ENCODE assay signal across 8 mouse cellular contexts in genomic region chr11:43344767-43345561, GRCm38 (mm10).
DNase-seq lines count a peak whose midpoint lies in the region; ATAC-seq and TF ChIP-seq lines count a peak whose summit lies in the region.
"Had no signal": no experiment of that assay in that cellular context is flagged by ENCODE, and none has a peak within 500 bp of the region (broad histone marks: within the 10 kb centered on the region; RNA-seq: fewer than 3 reads in every experiment).

No protein-coding gene starts in this region.

- ATAC-seq in forebrain, embryonic 16.5 days = peak; percentile 83
- no peak for ATAC-seq in hindbrain, embryonic 15.5 days (ENCODE audit: low FRiP score, low read depth)
- peak; percentile 75 for ATAC-seq in midbrain, embryonic 15.5 days (replicated peaks)

- 30% methylated on average over 14 of the region's 14 CpGs for WGBS in forebrain, embryonic 16.5 days
- 32% methylated on average over 14 of the region's 14 CpGs for WGBS in hindbrain, embryonic 15.5 days
- WGBS in midbrain, embryonic 15.5 days = 21% methylated on average over 14 of the region's 14 CpGs

- no peaks in the 10 kb centered on the region for H3K9me3 ChIP-seq in forebrain, embryonic 16.5 days (ENCODE audit: control insufficient read depth, low read length)
- H3K9me3 ChIP-seq in hindbrain, embryonic 15.5 days = no peaks in the 10 kb centered on the region
- no peaks in the 10 kb centered on the region for H3K9me3 ChIP-seq in midbrain, embryonic 15.5 days

- DNase-seq in layer of hippocampus, postnatal 10 days (ENCODE audit: low spot score in 2 of 2) = peak; percentile 34 to 43
- no peak for DNase-seq in layer of hippocampus, postnatal 36 days
- no peak for DNase-seq in frontal cortex, postnatal 36 days (ENCODE audit: low spot score in 2 of 2)
- DNase-seq in left cerebral cortex, adult 2 months (ENCODE audit: extremely low spot score in 1 of 2, low spot score in 2 of 2) = no peak
- DNase-seq: cerebellum, postnatal 36 days had no signal

- no peak overlapping the region for H3K9ac ChIP-seq in forebrain, embryonic 16.5 days (replicated peaks; ENCODE audit: low read depth, low read length)
- no peak overlapping the region for H3K9ac ChIP-seq in hindbrain, embryonic 15.5 days
- H3K9ac ChIP-seq in midbrain, embryonic 15.5 days = no peak overlapping the region

- intact Hi-C loops in left cerebral cortex, adult 2 months (cut with DNase I) = loop anchor here (5.0 kb wide), 3 partner anchors 83 to 1163 kb away; partner anchors contain the start of gene Gabra1

- H3K27ac ChIP-seq in forebrain, embryonic 16.5 days (ENCODE audit: low read length) = peak overlapping the region; percentile 16; the same call in 1 of the 2 replicates
- no peak overlapping the region for H3K27ac ChIP-seq in hindbrain, embryonic 15.5 days (replicated peaks)
- H3K27ac ChIP-seq in midbrain, embryonic 15.5 days = peak overlapping the region; percentile 57
- no peak overlapping the region for H3K27ac ChIP-seq in left cerebral cortex, adult 2 months

- no peak overlapping the region for H3K4me2 ChIP-seq in forebrain, embryonic 16.5 days (ENCODE audit: low read length)
- 0 out of 2 replicates have a peak overlapping the region, but pooled peaks have one; percentile 15 for H3K4me2 ChIP-seq in hindbrain, embryonic 15.5 days
- H3K4me2 ChIP-seq in midbrain, embryonic 15.5 days = peak overlapping the region; percentile 19; the same call in 1 of the 2 replicates

- H3K4me1 ChIP-seq in forebrain, embryonic 16.5 days (replicated peaks; ENCODE audit: control insufficient read depth, insufficient read depth, low read length) = peaks cover 10% of the 10 kb centered on the region
- H3K4me1 ChIP-seq in hindbrain, embryonic 15.5 days (replicated peaks) = peaks cover 9% of the 10 kb centered on the region
- H3K4me1 ChIP-seq in midbrain, embryonic 15.5 days = peaks cover 19% of the 10 kb centered on the region

- no peaks in the 10 kb centered on the region for H3K36me3 ChIP-seq in forebrain, embryonic 16.5 days (ENCODE audit: control insufficient read depth, insufficient read depth)
- no peaks in the 10 kb centered on the region for H3K36me3 ChIP-seq in hindbrain, embryonic 15.5 days
- H3K36me3 ChIP-seq in midbrain, embryonic 15.5 days (replicated peaks) = no peaks in the 10 kb centered on the region

- no peaks in the 10 kb centered on the region for H3K27me3 ChIP-seq in forebrain, embryonic 16.5 days (replicated peaks; ENCODE audit: control insufficient read depth, insufficient read depth, low read length)
- no peaks in the 10 kb centered on the region for H3K27me3 ChIP-seq in hindbrain, embryonic 15.5 days
- H3K27me3 ChIP-seq in midbrain, embryonic 15.5 days (replicated peaks) = no peaks in the 10 kb centered on the region

- no peak for TF ChIP-seq CTCF in left cerebral cortex, adult 2 months (IDR thresholded peaks at IDR 0.05)

- no peak overlapping the region for H3K4me3 ChIP-seq in forebrain, embryonic 16.5 days (replicated peaks; ENCODE audit: low read length)
- no peak overlapping the region for H3K4me3 ChIP-seq in hindbrain, embryonic 15.5 days
- H3K4me3 ChIP-seq in midbrain, embryonic 15.5 days = no peak overlapping the region
- no peak overlapping the region for H3K4me3 ChIP-seq in left cerebral cortex, adult 2 months

Comparison
In these comparisons a context has a peak if more than half of its experiments do, and no peak if none do; other contexts are left out.
1. DNase-seq: peak in layer of hippocampus, postnatal 10 days (2 of 2); none in layer of hippocampus, postnatal 36 days (0 of 2), frontal cortex, postnatal 36 days (0 of 2) and left cerebral cortex, adult 2 months (0 of 2).
2. H3K27ac ChIP-seq: peak in forebrain, embryonic 16.5 days (single experiment) and midbrain, embryonic 15.5 days (single experiment); none in hindbrain, embryonic 15.5 days (single experiment) and left cerebral cortex, adult 2 months (single experiment).